9 mouse cellular contexts compared by ENCODE assay signal in genomic region chr17:29339170-29339768, GRCm38 (mm10). TPM values are rescaled to one million over a fixed set of nuclear protein-coding genes. Genes with fewer than 3 reads are reported as not detected.
DNase-seq lines count a peak whose midpoint lies in the region; ATAC-seq lines count a peak whose summit lies in the region.
"Had no signal": no experiment of that assay in that cellular context is flagged by ENCODE, and none has a peak within 500 bp of the region (broad histone marks: within the 10 kb centered on the region; RNA-seq: fewer than 3 reads in every experiment).

No protein-coding gene starts in this region.

- no peaks in the 10 kb centered on the region for H3K9me3 ChIP-seq in hindbrain, embryonic 13.5 days
- H3K9me3 ChIP-seq in hindbrain, embryonic 12.5 days (replicated peaks): no peaks in the 10 kb centered on the region
- no peaks in the 10 kb centered on the region for H3K9me3 ChIP-seq in embryonic facial prominence, embryonic 14.5 days (ENCODE audit: control insufficient read depth, low read length)
- no peaks in the 10 kb centered on the region for H3K9me3 ChIP-seq in hindbrain, embryonic 15.5 days
- H3K9me3 ChIP-seq in liver, embryonic 12.5 days (replicated peaks): no peaks in the 10 kb centered on the region
- H3K9me3 ChIP-seq: midbrain, embryonic 12.5 days had no signal

- H3K4me2 ChIP-seq in hindbrain, embryonic 13.5 days: no peak overlapping the region
- no peak overlapping the region for H3K4me2 ChIP-seq in hindbrain, embryonic 12.5 days (replicated peaks)
- H3K4me2 ChIP-seq in embryonic facial prominence, embryonic 14.5 days (ENCODE audit: low read depth, low read length): no peak overlapping the region
- H3K4me2 ChIP-seq in hindbrain, embryonic 15.5 days: no peak overlapping the region
- no peak overlapping the region for H3K4me2 ChIP-seq in liver, embryonic 12.5 days
- H3K4me2 ChIP-seq: midbrain, embryonic 12.5 days had no signal

- H3K9ac ChIP-seq in hindbrain, embryonic 13.5 days: peak overlapping the region; percentile 30
- no peak overlapping the region for H3K9ac ChIP-seq in hindbrain, embryonic 12.5 days
- H3K9ac ChIP-seq in embryonic facial prominence, embryonic 14.5 days (ENCODE audit: low read depth, low read length): no peak overlapping the region
- H3K9ac ChIP-seq in hindbrain, embryonic 15.5 days: no peak overlapping the region
- no peak overlapping the region for H3K9ac ChIP-seq in liver, embryonic 12.5 days
- H3K9ac ChIP-seq: midbrain, embryonic 12.5 days had no signal

- H3K27me3 ChIP-seq in hindbrain, embryonic 13.5 days: no peaks in the 10 kb centered on the region
- no peaks in the 10 kb centered on the region for H3K27me3 ChIP-seq in hindbrain, embryonic 12.5 days
- H3K27me3 ChIP-seq in embryonic facial prominence, embryonic 14.5 days (replicated peaks; ENCODE audit: control insufficient read depth, insufficient read depth, low read length): no peaks in the 10 kb centered on the region
- H3K27me3 ChIP-seq in hindbrain, embryonic 15.5 days: no peaks in the 10 kb centered on the region
- no peaks in the 10 kb centered on the region for H3K27me3 ChIP-seq in liver, embryonic 12.5 days (replicated peaks)
- H3K27me3 ChIP-seq: midbrain, embryonic 12.5 days had no signal

- peak overlapping the region; percentile 78 for H3K27ac ChIP-seq in hindbrain, embryonic 13.5 days
- no peak overlapping the region for H3K27ac ChIP-seq in hindbrain, embryonic 12.5 days
- H3K27ac ChIP-seq in embryonic facial prominence, embryonic 14.5 days (replicated peaks; ENCODE audit: low read depth, low read length): peak overlapping the region; percentile 18; the same call in 1 of the 2 replicates
- H3K27ac ChIP-seq in hindbrain, embryonic 15.5 days (replicated peaks): peak overlapping the region; percentile 60; the same call in 1 of the 2 replicates
- 0 out of 2 replicates have a peak overlapping the region, but pooled peaks have one; percentile 8 for H3K27ac ChIP-seq in liver, embryonic 12.5 days
- H3K27ac ChIP-seq: midbrain, embryonic 12.5 days had no signal

- 84% methylated on average over 11 of the region's 11 CpGs for WGBS in hindbrain, embryonic 13.5 days
- WGBS in hindbrain, embryonic 12.5 days: 82% methylated on average over 11 of the region's 11 CpGs
- 73% methylated on average over 11 of the region's 11 CpGs for WGBS in embryonic facial prominence, embryonic 14.5 days
- WGBS in hindbrain, embryonic 15.5 days: 77% methylated on average over 11 of the region's 11 CpGs
- WGBS in liver, embryonic 12.5 days (ENCODE audit: insufficient replicate concordance): 80% methylated on average over 11 of the region's 11 CpGs

- H3K4me1 ChIP-seq in hindbrain, embryonic 13.5 days (replicated peaks): peaks cover 49% of the 10 kb centered on the region
- H3K4me1 ChIP-seq in hindbrain, embryonic 12.5 days: peaks cover 26% of the 10 kb centered on the region
- peaks cover 21% of the 10 kb centered on the region for H3K4me1 ChIP-seq in embryonic facial prominence, embryonic 14.5 days (ENCODE audit: control insufficient read depth, insufficient read depth, low read length)
- H3K4me1 ChIP-seq in hindbrain, embryonic 15.5 days (replicated peaks): peaks cover 43% of the 10 kb centered on the region
- peaks cover 39% of the 10 kb centered on the region for H3K4me1 ChIP-seq in liver, embryonic 12.5 days

- peaks cover 81% of the 10 kb centered on the region for H3K36me3 ChIP-seq in hindbrain, embryonic 13.5 days
- H3K36me3 ChIP-seq in hindbrain, embryonic 12.5 days: peaks cover 71% of the 10 kb centered on the region
- H3K36me3 ChIP-seq in embryonic facial prominence, embryonic 14.5 days (ENCODE audit: control insufficient read depth, insufficient read depth, low read length): peaks cover 81% of the 10 kb centered on the region
- peaks cover 52% of the 10 kb centered on the region for H3K36me3 ChIP-seq in hindbrain, embryonic 15.5 days
- peaks cover 84% of the 10 kb centered on the region for H3K36me3 ChIP-seq in liver, embryonic 12.5 days

- ATAC-seq in hindbrain, embryonic 13.5 days (ENCODE audit: low FRiP score): no peak
- ATAC-seq in hindbrain, embryonic 12.5 days (ENCODE audit: low FRiP score): no peak
- ATAC-seq in embryonic facial prominence, embryonic 14.5 days (ENCODE audit: low read depth): no peak
- no peak for ATAC-seq in hindbrain, embryonic 15.5 days (ENCODE audit: low FRiP score, low read depth)
- no peak for ATAC-seq in liver, embryonic 12.5 days

- intact Hi-C loops in left cerebral cortex, postnatal 14 days (cut with DNase I): no loop called here

- no peak for DNase-seq in embryonic facial prominence, embryonic 14.5 days (ENCODE audit: low spot score)
- DNase-seq in T-cell, adult 2 months (ENCODE audit: low spot score): no peak
- no peak for DNase-seq in right cerebral cortex, postnatal 14 days
- no peak for DNase-seq in left cerebral cortex, postnatal 14 days (ENCODE audit: low spot score in 2 of 2)

- H3K4me3 ChIP-seq in hindbrain, embryonic 13.5 days: no peak overlapping the region
- H3K4me3 ChIP-seq in hindbrain, embryonic 12.5 days: no peak overlapping the region
- H3K4me3 ChIP-seq in embryonic facial prominence, embryonic 14.5 days (ENCODE audit: low read depth, low read length): no peak overlapping the region
- H3K4me3 ChIP-seq in hindbrain, embryonic 15.5 days: no peak overlapping the region
- H3K4me3 ChIP-seq in liver, embryonic 12.5 days: no peak overlapping the region
- H3K4me3 ChIP-seq: midbrain, embryonic 12.5 days had no signal

RNA-seq across cellular contexts. Expression of gene Mtch1, which starts 8.5 kb away (rescaled TPM):
- 423 TPM in 2 replicates for polyA plus RNA-seq in hindbrain, embryonic 13.5 days (2015; fragmentation: Nextera tagmentation; extraction: Ambion mirVana)
- polyA plus RNA-seq in hindbrain, embryonic 12.5 days (2016; fragmentation: Nextera tagmentation; extraction: Ambion mirVana): 438 and 466 TPM in 2 replicates
- 396 and 441 TPM in 2 replicates for polyA plus RNA-seq in embryonic facial prominence, embryonic 14.5 days (2014; fragmentation: Nextera tagmentation; extraction: Ambion mirVana)
- 476 and 492 TPM in 2 replicates for polyA plus RNA-seq in hindbrain, embryonic 15.5 days (2015; fragmentation: Nextera tagmentation; extraction: Ambion mirVana)
- 107 and 109 TPM in 2 replicates for polyA plus RNA-seq in liver, embryonic 12.5 days (2016; fragmentation: Nextera tagmentation; extraction: Ambion mirVana)
- 100 to 1,000 TPM; 486 to 490 TPM for total RNA-seq in left cerebral cortex, postnatal 14 days (2021)

RNA-seq across cellular contexts. Expression of gene Fgd2, which starts 21.4 kb away (rescaled TPM):
- 3.8 and 5.3 TPM in 2 replicates for polyA plus RNA-seq in hindbrain, embryonic 13.5 days (2015; fragmentation: Nextera tagmentation; extraction: Ambion mirVana)
- 4.3 and 7.0 TPM in 2 replicates for polyA plus RNA-seq in hindbrain, embryonic 12.5 days (2016; fragmentation: Nextera tagmentation; extraction: Ambion mirVana)
- polyA plus RNA-seq in embryonic facial prominence, embryonic 14.5 days (2014; fragmentation: Nextera tagmentation; extraction: Ambion mirVana): 10.5 and 12.7 TPM in 2 replicates
- 6.5 and 8.3 TPM in 2 replicates for polyA plus RNA-seq in hindbrain, embryonic 15.5 days (2015; fragmentation: Nextera tagmentation; extraction: Ambion mirVana)
- 5.1 and 5.9 TPM in 2 replicates for polyA plus RNA-seq in liver, embryonic 12.5 days (2016; fragmentation: Nextera tagmentation; extraction: Ambion mirVana)
- total RNA-seq in left cerebral cortex, postnatal 14 days (2021): 1 to 10 TPM; 4.8 to 9.0 TPM

RNA-seq across cellular contexts. Expression of gene Pi16, which starts 21.8 kb away (rescaled TPM):
- polyA plus RNA-seq in hindbrain, embryonic 13.5 days (2015; fragmentation: Nextera tagmentation; extraction: Ambion mirVana): 1.3 and 2.0 TPM in 2 replicates
- polyA plus RNA-seq in hindbrain, embryonic 12.5 days (2016; fragmentation: Nextera tagmentation; extraction: Ambion mirVana): 0.97 and 1.2 TPM in 2 replicates
- polyA plus RNA-seq in embryonic facial prominence, embryonic 14.5 days (2014; fragmentation: Nextera tagmentation; extraction: Ambion mirVana): 1.8 and 3.0 TPM in 2 replicates
- polyA plus RNA-seq in hindbrain, embryonic 15.5 days (2015; fragmentation: Nextera tagmentation; extraction: Ambion mirVana): 2.1 and 2.3 TPM in 2 replicates
- polyA plus RNA-seq in liver, embryonic 12.5 days (2016; fragmentation: Nextera tagmentation; extraction: Ambion mirVana): 0.37 and 0.59 TPM in 2 replicates
- 1 to 10 TPM; 1.3 to 1.9 TPM for total RNA-seq in left cerebral cortex, postnatal 14 days (2021)
